Mouse (Mus musculus) pancreas, adult 10 weeks (tissue): Measurements from ENCODE around the gene Tpgs1. TPM values are rescaled to one million over a fixed set of nuclear protein-coding genes. Genes with fewer than 3 reads are reported as not detected.

Source experiments
- polyA plus RNA-seq: library from polyadenylated mRNA; stranded (reverse); fragments of 350-450 nt; fragmentation: Illumina TruSeq; extraction: RNeasy Lipid Tissue Mini Kit (QIAGEN cat#74804); gene quantifications from one replicate; pipeline ENCODE4 v1.2.3, GENCODE M21; 2015; ENCODE audit warnings: low read depth, low replicate concordance; ENCODE audit not compliant: insufficient read depth

Tpgs1 gene
- 4.6 TPM for polyA plus RNA-seq

GRCm38 (mm10) chr10:79668771-79669575 is at the start of gene Tpgs1:
Tpgs1 (plus strand) TSS chr10:79669369.

GRCm38 (mm10) chr10:79637128-79638110 is 31.8 kb upstream of the Tpgs1 start, which contains the start of gene Shc2:
Shc2 (minus strand) TSS chr10:79637918.

GRCm38 (mm10) chr10:79645711-79646110 is 23.5 kb upstream of the Tpgs1 start, which contains the start of gene Odf3l2:
Odf3l2 (minus strand) TSS chr10:79645738.

GRCm38 (mm10) chr10:79664131-79664665 is 5.0 kb upstream of the Tpgs1 start, which contains the start of gene Madcam1:
Madcam1 (plus strand) TSS chr10:79664559.

GRCm38 (mm10) chr10:79681591-79682245 is 12.5 kb downstream of the Tpgs1 start, which contains the start of gene Cdc34:
Cdc34 (plus strand) TSS chr10:79682195.

GRCm38 (mm10) chr10:79688720-79689119 is 19.6 kb downstream of the Tpgs1 start, which contains the start of gene Gzmm:
Gzmm (plus strand) TSS chr10:79689020.

GRCm38 (mm10) chr10:79704065-79704969 is 35.1 kb downstream of the Tpgs1 start, which contains the start of gene Bsg:
Bsg (plus strand) TSS chr10:79704491.

GRCm38 (mm10) chr10:79716254-79716987 is 47.3 kb downstream of the Tpgs1 start, which contains the start of gene Hcn2:
Hcn2 (plus strand) TSS chr10:79716634.

Other genes starting within 250 kb of the Tpgs1 start
- gene Vmn2r83, start 200.6 kb upstream of the Tpgs1 start, polyA plus RNA-seq = not detected
- gene Plpp2, start 135.6 kb upstream of the Tpgs1 start, polyA plus RNA-seq = 7.3 TPM
- gene Mier2, start 114.2 kb upstream of the Tpgs1 start, polyA plus RNA-seq = 10.7 TPM
- gene Theg, start 82.0 kb upstream of the Tpgs1 start, polyA plus RNA-seq = not detected
- gene C2cd4c, start 55.3 kb upstream of the Tpgs1 start, polyA plus RNA-seq = 0.61 TPM
- gene Shc2, start 31.5 kb upstream of the Tpgs1 start, polyA plus RNA-seq = 3.3 TPM
- not detected for gene Odf3l2, start 23.6 kb upstream of the Tpgs1 start, polyA plus RNA-seq
- not detected for gene Madcam1, start 4.8 kb upstream of the Tpgs1 start, polyA plus RNA-seq
- gene Cdc34, start 12.8 kb downstream of the Tpgs1 start, polyA plus RNA-seq = 47.7 TPM
- gene Gzmm, start 19.7 kb downstream of the Tpgs1 start, polyA plus RNA-seq = 0.74 TPM
- 168 TPM for gene Bsg, start 35.1 kb downstream of the Tpgs1 start, polyA plus RNA-seq
- gene Hcn2, start 47.3 kb downstream of the Tpgs1 start, polyA plus RNA-seq = 0.83 TPM
- gene Polrmt, start 77.2 kb downstream of the Tpgs1 start, polyA plus RNA-seq = 29.7 TPM
- not detected for gene Fgf22, start 85.7 kb downstream of the Tpgs1 start, polyA plus RNA-seq
- 22.3 TPM for gene Rnf126, start 97.6 kb downstream of the Tpgs1 start, polyA plus RNA-seq
- 7.2 TPM for gene Fstl3, start 107.9 kb downstream of the Tpgs1 start, polyA plus RNA-seq
- gene Prss57, start 121.6 kb downstream of the Tpgs1 start, polyA plus RNA-seq = not detected
- gene Palm, start 124.2 kb downstream of the Tpgs1 start, polyA plus RNA-seq = 13.2 TPM
- 1.3 TPM for gene Misp, start 151.6 kb downstream of the Tpgs1 start, polyA plus RNA-seq
- gene Ptbp1, start 185.1 kb downstream of the Tpgs1 start, polyA plus RNA-seq = 39.5 TPM
- 1.1 TPM for gene Prtn3, start 205.1 kb downstream of the Tpgs1 start, polyA plus RNA-seq
- gene Plppr3, start 205.3 kb downstream of the Tpgs1 start, polyA plus RNA-seq = 2.6 TPM
- not detected for gene Elane, start 216.9 kb downstream of the Tpgs1 start, polyA plus RNA-seq
- gene Cfd, start 221.5 kb downstream of the Tpgs1 start, polyA plus RNA-seq = 168 TPM
- 4.0 TPM for gene Med16, start 239.6 kb downstream of the Tpgs1 start, polyA plus RNA-seq
- not detected for gene Gm26602, start 241.5 kb downstream of the Tpgs1 start, polyA plus RNA-seq
- not detected for gene Kiss1r, start 247.6 kb downstream of the Tpgs1 start, polyA plus RNA-seq